Mouse (Mus musculus) splenic B cell, adult 2 months (primary cell): ENCODE measurements around the gene Nucks1.
"Not testable (repeated sequence)": the region's sequence is repeated elsewhere in the genome, so short reads cannot be mapped to it uniquely, and the experiment has no call there.

ENCODE experiments used
- DNase-seq: peaks from one replicate; pipeline ENCODE4 v3.0.0-alpha.2; 2011; ENCODE audit warnings: low read depth, low spot score
- H3K27me3 ChIP-seq: 2 replicates; pipeline ENCODE4 v1.6.1; 2012; ENCODE audit warnings: mild to moderate bottlenecking, low read length, moderate library complexity, mixed read lengths; ENCODE audit not compliant: control insufficient read depth, poor library complexity, insufficient read depth, severe bottlenecking
- H3K36me3 ChIP-seq: 2 replicates; pipeline ENCODE4 v1.6.1; 2012; ENCODE audit warnings: mild to moderate bottlenecking, low read length, moderate library complexity, mixed read lengths; ENCODE audit not compliant: control insufficient read depth, poor library complexity, insufficient read depth, severe bottlenecking

The Nucks1 gene

GRCm38 (mm10) chr1:131902679-131903078 is 7.7 kb upstream of the Nucks1 start:
- H3K36me3 ChIP-seq = no peaks in the 10 kb centered on the region
- no peaks in the 10 kb centered on the region for H3K27me3 ChIP-seq
- no peak for DNase-seq

GRCm38 (mm10) chr1:131903251-131903650 is 7.1 kb upstream of the Nucks1 start:
- DNase-seq = no peak
- no peaks in the 10 kb centered on the region for H3K27me3 ChIP-seq
- no peaks in the 10 kb centered on the region for H3K36me3 ChIP-seq

GRCm38 (mm10) chr1:131905497-131905896 is 4.8 kb upstream of the Nucks1 start:
- DNase-seq = peak; percentile 15
- H3K27me3 ChIP-seq = no peaks in the 10 kb centered on the region
- no peaks in the 10 kb centered on the region for H3K36me3 ChIP-seq

GRCm38 (mm10) chr1:131908456-131908855 is 1.9 kb upstream of the Nucks1 start:
- H3K36me3 ChIP-seq = no peaks in the 10 kb centered on the region
- no peaks in the 10 kb centered on the region for H3K27me3 ChIP-seq
- DNase-seq = no peak

- not testable (repeated sequence) for DNase-seq, H3K36me3 ChIP-seq, H3K27me3 ChIP-seq
Observed at GRCm38 (mm10) chr1:131909236-131909635, 1.1 kb upstream of the Nucks1 start.

GRCm38 (mm10) chr1:131910674-131911558 is 582 bp downstream of the Nucks1 start:
- peak; percentile 74 for DNase-seq
- H3K36me3 ChIP-seq = no peaks in the 10 kb centered on the region
- no peaks in the 10 kb centered on the region for H3K27me3 ChIP-seq

- no peak for DNase-seq
- H3K36me3 ChIP-seq = peaks cover 7% of the 10 kb centered on the region; the same call in 1 of the 2 replicates
Observed at GRCm38 (mm10) chr1:131917634-131918033, 7.3 kb downstream of the Nucks1 start.

GRCm38 (mm10) chr1:131919052-131919451 is 8.7 kb downstream of the Nucks1 start:
- H3K36me3 ChIP-seq = peaks cover 7% of the 10 kb centered on the region; the same call in 1 of the 2 replicates
- no peak for DNase-seq
- no peaks in the 10 kb centered on the region for H3K27me3 ChIP-seq

More at GRCm38 (mm10) chr1:131917634-131918033, 7.3 kb downstream of the Nucks1 start:
- H3K27me3 ChIP-seq = no peaks in the 10 kb centered on the region

GRCm38 (mm10) chr1:131922100-131922499 is 11.8 kb downstream of the Nucks1 start:
- Histone ChIP-seq H3K36me3 (peaks cover 18% of the 10 kb centered on the region), H3K27me3 (no peaks in the 10 kb centered on the region)
- DNase-seq = no peak

- peaks cover 16% of the 10 kb centered on the region for H3K36me3 ChIP-seq
- no peak for DNase-seq
- no peaks in the 10 kb centered on the region for H3K27me3 ChIP-seq
Observed at GRCm38 (mm10) chr1:131933471-131933870, 23.1 kb downstream of the Nucks1 start.

GRCm38 (mm10) chr1:131937659-131938305 is 27.4 kb downstream of the Nucks1 start:
- Histone ChIP-seq H3K27me3 (no peaks in the 10 kb centered on the region), H3K36me3 (no peaks in the 10 kb centered on the region)
- DNase-seq = peak; percentile 67

GRCm38 (mm10) chr1:131938811-131939210 is 28.5 kb downstream of the Nucks1 start:
- no peaks in the 10 kb centered on the region for H3K36me3 ChIP-seq
- H3K27me3 ChIP-seq = no peaks in the 10 kb centered on the region
- DNase-seq = no peak

GRCm38 (mm10) chr1:131940711-131941244 is 30.4 kb downstream of the Nucks1 start:
- no peaks in the 10 kb centered on the region for H3K27me3 ChIP-seq
- no peaks in the 10 kb centered on the region for H3K36me3 ChIP-seq
- no peak for DNase-seq

GRCm38 (mm10) chr1:131941501-131941900 is 31.2 kb downstream of the Nucks1 start:
- DNase-seq = no peak
- Histone ChIP-seq H3K27me3 (no peaks in the 10 kb centered on the region), H3K36me3 (no peaks in the 10 kb centered on the region)
